Mouse (Mus musculus): ENCODE data around the gene Rexo1.
A peak's percentile ranks its signal among the peaks of the same experiment; 100 is the strongest.
"Not testable (repeated sequence)": the region's sequence is repeated elsewhere in the genome, so short reads cannot be mapped to it uniquely, and the experiment has no call there.

The Rexo1 gene

DNA sequence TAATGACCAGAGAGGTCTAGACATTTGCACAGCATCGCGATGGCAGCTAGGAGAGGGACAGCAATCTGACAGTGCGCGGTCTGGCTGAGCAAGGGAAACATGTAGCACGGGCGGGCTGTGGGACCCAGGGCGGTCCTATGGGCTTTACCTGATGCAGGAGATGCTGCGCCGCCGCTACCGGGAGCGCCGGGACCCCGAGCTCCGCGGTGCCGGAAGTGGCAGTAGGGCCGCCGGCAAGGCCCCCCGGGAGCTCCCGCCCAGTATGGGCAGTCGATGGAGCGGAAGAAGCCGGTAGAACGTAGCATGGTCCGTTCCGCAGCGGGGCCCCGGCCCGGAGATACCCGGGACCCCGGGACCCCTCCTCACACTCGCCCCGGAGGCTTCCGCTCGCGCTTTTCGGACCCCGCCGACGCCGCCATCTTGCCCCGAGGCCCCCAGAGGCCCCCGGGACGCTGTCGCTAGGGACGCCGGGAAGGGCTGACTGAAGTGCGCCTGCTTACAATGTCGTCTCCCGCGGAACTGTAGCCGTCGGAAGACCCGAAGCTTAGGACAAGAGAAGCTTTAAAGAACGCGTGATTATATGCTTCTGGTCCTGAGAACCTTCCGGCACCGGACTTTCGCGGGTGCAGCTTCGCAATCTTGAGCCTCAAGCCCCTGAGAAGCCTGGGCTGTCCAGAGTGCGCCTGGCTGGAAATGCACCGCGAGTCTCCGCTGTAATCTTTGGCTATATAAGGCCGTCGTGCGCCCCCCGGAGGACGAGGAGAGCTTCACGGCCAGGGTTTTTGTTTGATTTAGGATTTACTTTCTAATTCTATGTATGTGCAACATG, at the start of gene Rexo1:
Gene Rexo1, minus strand, starts transcription at position 445 of the 829 bp plus-strand sequence.
- peak; percentile 96 for DNase-seq (ENCODE audit: low read depth, low spot score)

DNA sequence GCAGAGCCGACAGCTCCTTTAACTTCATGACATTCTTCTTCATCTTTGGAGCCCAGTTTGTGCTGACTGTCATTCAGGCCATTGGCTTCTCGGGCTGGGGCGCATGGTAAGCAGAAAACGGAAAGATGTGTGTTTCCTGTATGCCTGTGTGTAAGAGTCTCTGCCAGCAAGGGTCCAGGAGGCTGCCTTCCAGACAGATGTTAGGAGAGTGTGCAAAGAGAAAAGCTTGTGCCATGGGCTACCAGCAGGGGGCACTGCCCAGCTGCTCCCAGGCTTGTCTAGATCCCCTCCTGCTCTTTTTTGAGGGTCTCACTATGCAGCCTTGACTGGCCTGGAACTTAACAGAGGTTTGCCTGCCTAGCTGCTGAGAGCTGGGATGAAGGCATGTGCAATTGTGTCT, 49.7 kb upstream of the Rexo1 start:
- peak; percentile 78 for DNase-seq (ENCODE audit: low read depth, low spot score)

DNA sequence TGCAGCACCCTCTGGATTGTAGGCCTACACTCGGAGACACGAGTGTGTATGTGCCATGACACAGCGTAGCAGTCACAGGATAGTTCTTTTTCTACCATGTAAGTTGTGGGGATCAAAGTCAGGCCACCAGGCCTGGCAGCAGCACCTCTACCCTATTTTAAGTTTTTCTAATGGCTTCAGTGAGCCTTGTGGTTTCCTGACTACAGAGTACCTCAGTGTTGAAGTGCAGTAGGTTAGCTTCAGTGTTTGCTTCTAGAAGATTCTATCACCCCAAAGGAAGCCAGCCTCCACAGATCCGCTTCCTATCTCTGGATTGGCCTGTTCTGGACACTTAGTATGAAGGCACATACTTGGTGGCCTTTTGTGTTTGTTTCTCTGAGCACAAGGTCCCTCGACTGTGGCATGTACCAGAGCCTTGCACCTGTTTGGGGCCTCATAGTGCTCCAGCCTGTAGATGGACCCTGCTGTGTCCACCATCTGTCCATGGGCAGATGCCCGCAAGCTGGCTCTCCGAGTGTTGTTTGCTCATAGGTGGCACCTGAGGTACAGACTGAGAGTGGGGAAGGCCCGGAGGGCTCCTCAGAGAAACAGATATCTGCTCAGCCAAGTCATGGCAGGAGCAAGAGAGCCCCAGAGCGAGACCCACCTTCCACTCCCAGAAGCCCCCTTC, 48.9 kb upstream of the Rexo1 start:
- peak; percentile 41 for DNase-seq (ENCODE audit: low read depth, low spot score)

- DNase-seq (ENCODE audit: low read depth, low spot score): no peak
Observed at GRCm38 (mm10) chr10:80609269-80609924, 48.0 kb upstream of the Rexo1 start.

DNA sequence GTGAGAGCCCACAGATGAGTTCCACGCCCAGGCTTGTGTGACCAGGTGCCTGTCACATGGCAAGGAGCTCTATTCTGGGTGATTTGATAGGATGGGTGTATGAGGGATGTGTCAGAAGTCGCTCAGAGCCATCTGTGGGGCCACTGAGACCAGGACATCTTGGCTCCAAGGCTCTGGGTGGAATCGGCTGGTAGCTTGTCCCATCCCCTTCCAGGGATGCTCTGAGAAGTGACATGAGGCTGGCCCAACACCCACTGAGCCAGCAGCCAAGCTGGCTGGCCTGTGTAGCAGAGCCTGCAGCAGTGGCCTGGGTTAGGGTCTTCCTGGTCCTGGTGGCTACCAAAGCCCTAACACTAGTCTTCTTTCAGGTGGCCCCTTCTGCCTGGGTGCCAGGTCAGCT, 47.1 kb upstream of the Rexo1 start:
- no peak for DNase-seq (ENCODE audit: low read depth, low spot score)

GRCm38 (mm10) chr10:80606737-80607350, 45.5 kb upstream of the Rexo1 start:
- DNase-seq (ENCODE audit: low read depth, low spot score): peak; percentile 24

- peak; percentile 81 for DNase-seq (ENCODE audit: low read depth, low spot score)
Observed at GRCm38 (mm10) chr10:80606306-80606705, 44.9 kb upstream of the Rexo1 start.

DNA sequence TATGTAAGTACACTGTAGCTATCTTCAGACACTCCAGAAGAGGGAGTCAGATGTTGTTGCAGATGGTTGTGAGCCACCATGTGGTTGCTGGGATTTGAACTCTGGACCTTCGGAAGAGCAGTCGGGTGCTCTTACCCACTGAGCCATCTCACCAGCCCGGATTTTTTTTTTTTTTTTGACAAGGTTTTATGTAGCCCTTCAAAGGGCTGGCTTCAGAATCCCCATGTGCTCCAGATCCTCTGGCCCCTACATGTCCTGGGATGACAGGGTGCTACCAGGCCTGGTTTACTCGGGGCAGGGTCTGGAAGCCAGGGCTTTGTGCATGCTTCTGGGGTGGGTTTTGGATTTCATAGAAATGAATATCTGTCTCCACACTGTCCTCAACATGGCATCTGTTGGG, 44.4 kb upstream of the Rexo1 start, which contains the start of gene Gm49322:
Gene Gm49322, plus strand, starts transcription at position 301 of the 400 bp plus-strand sequence.
- not testable (repeated sequence) for DNase-seq (ENCODE audit: low read depth, low spot score)

DNA sequence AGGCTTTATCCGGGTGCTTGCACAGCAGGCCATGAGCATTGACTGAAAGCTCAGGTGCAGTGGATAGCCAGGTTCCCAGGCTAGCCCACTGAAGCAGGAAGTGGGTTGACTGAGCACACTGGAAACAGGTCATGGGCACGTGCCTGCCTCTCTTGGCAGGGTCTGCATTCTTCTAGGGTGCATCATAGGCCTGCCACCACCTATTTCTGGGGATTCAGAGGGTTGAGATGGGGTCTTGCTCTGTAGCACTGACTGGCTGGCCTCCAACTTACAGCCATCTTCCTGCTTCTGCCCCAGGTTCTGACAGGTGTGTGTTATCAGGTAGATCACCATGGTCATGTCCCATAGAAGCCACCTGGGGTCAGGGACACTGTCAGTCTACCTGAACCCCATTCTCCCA, 43.6 kb upstream of the Rexo1 start:
- DNase-seq (ENCODE audit: low read depth, low spot score): peak; percentile 12

DNA sequence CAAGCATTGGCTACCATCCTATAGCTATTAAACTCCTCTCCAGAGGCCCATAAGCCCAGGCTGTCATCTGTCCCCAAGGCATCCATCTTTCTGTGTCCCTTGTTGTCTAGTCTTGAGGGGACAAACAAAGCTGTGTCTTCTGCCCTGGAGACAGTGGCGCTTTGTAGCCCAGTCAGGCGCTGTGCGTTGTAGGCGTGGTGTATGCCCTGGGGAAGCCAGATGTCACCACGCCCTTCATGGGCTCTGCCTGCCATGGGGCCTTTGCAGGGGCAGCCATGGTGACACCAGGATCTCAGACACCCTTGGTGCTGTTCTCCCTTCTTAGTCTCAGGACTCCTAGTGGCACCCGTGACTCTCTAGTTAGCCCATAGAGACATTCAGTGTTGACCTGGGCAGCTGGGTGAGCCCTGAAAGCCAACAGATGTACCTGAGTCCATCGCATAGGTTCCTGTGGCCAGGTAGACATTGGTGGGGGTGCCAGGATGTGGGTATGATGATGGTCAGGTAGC, 42.7 kb upstream of the Rexo1 start:
- DNase-seq (ENCODE audit: low read depth, low spot score): peak; percentile 49

DNA sequence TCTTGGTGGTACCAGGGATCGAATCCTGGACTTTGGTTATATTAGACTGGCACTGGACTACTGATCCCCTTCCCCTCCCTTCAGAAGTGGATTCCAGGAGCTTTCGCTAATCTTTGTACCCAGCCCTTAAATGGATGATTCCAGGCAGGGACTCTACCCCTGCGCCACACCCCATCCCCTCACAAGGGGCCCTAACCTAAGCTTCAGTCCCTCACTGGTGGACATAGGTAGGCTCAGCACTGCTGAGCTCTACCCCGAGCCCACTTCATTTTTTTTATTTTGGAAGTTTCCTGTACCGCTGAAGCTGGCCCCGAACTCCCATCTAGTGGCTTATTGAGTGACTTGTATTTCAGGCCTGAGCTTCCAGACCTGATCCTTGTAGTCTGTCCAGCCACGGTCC, 42.0 kb upstream of the Rexo1 start:
- DNase-seq (ENCODE audit: low read depth, low spot score): no peak

- peak; percentile 97 for DNase-seq (ENCODE audit: low read depth, low spot score)
Observed at GRCm38 (mm10) chr10:80602698-80603325, 41.5 kb upstream of the Rexo1 start, which contains the start of the genes Scamp4 and Adat3. TSS of gene Scamp4 (plus strand) at chr10:80602872. TSS of gene Adat3 (plus strand) at chr10:80602880.

GRCm38 (mm10) chr10:80596318-80596717, 35.0 kb upstream of the Rexo1 start:
- no peak for DNase-seq (ENCODE audit: low read depth, low spot score)

DNA sequence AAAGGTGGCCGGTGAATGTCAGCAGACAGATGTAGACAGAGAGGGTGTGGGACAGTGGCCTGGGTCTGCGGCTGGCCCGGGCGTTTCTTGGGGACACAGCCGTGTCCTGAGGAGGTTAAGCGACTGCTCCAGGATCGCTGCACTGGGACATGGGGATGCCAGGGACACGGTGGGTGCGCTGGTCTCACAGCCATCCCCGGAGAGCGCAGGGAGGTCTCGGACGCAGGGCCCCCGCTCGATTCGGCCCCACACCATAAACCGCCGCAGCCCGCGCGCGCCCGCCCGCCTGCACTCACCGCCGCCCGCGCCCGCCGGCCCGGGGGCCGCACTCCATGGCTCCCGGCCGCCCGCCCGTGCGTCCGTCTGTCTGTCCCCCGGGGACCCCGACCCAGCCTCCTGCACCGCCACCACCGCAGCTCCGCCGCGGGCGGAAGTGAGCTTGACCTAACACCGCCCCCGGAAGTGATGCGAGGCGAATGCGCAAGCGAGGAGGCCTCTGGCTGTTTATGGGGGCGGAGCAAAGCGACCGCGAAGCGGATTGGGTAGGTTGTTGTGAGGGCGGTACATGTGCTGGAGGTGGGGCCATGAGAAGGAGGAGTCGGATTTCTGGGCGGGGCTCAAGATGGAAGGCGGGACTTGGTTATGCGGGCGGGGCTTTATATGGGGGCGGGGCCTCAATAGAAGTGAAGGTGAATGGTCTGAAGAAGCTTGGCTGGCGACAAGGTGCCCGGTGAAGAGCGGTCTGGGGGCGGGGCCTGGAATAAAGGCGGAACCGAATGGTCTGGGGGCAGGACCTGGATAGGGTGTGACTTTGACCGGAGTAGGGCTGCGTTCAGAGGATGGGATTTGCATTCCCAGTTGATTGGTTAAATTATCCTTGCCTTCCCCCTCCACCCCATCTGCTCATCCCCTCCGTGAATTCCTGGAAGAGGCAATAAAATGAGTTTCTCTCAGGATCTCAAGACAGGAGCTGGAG, 28.8 kb upstream of the Rexo1 start, which contains the start of gene Abhd17a:
Gene Abhd17a, minus strand, starts transcription at position 463 of the 976 bp plus-strand sequence.
- DNase-seq (ENCODE audit: low read depth, low spot score): peak; percentile 98

DNA sequence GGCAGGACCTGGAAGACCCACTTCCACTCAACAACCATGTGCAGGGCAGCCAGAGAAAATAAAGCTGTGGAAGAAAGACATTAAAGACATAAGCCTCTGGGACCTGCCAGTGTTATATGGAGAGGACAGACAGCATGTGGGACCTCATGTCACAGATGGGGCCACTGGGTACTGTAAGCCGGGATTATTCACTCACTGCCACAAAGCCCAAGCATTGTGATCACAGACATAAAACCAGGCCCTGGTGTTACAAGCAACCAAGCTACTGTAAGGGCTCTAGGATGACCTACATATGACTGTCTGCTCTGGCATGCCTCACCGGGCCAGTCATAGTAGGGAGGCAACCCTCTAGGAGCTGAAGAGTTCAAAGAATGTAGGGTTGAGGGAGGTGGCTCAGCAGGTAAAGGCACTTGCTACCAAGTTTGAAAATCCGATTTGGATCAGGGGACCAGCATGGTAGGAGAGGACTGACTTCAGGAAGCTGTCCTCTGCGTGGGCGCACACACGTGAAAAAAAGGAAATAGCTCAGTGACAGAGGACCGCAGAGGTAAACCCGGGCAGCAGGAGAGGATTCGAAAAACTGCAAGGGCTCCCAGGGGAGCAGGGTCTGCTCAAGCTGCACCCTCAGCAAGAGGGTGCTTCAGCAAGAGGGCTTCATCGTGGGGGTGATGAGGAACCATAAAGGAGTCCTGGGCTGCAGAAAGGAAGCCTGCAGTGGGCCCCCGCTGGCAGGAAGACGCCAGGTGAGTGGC, 27.9 kb upstream of the Rexo1 start:
- DNase-seq (ENCODE audit: low read depth, low spot score): peak; percentile 65

- no peak for DNase-seq (ENCODE audit: low read depth, low spot score)
Observed at GRCm38 (mm10) chr10:80587305-80587657, 25.9 kb upstream of the Rexo1 start.

DNA sequence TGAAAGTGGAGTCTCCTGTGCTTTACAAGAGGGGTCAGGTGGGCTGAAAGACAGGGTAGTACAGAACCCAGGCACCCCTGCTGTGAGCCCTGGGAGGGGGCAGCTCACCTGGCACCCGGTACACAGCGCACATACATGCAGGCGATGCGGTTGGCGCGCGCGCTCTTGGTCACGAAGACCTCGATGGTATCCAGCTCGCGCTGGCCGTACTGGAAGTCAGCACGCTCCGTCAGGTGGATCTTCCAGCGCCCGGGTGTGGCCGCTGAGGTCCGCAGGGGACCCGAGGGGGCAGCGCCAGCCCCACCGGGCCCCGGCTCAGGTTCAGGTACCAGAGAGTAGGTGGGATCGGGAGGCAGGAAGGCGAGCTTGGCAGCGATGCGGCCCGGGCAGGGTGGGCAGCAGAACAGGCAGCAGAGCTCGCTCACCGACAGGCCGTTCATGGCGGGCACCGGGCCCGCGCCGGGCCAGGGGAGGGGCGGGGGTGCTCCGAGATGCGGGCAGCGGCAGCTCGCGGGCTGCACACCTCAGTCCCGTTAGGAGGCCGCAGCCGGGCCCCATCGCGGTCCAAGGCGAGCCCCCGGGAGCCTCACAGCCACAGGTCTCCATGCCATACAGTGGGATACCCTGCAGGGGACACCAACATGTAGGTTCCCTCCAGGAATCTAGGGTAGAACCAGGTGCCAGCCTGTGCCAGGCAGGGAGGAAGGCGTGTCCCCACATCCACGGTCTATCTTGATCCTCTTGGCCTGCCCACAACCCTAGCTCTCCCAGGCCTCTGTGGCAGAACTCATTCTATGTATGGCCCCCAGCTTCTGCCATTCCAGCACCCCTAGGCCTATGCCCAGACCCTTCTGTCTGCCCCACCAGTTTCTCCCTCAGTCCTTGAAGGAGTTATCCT, 25.3 kb upstream of the Rexo1 start:
- no peak for DNase-seq (ENCODE audit: low read depth, low spot score)

DNA sequence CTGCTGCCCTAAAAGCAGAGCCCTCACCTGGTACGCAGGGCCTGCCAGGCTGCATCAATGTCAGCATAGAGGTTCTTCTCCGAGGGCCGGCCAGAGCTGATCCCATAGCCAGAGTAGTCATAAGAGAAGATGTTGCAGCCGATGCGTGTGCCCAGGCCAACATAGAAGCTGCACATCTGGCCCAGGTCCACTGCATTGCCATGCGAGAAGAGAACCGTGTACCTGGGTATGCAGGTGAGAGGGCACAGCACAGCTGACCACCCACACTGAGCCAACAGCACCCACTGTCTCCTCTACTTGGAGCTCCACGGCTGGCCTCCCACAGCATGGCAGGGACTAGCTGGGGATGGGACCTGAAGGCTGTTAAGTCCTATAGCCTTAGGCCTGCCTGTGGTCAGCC, 24.2 kb upstream of the Rexo1 start:
- no peak for DNase-seq (ENCODE audit: low read depth, low spot score)
